Mouse (Mus musculus): Measurements from ENCODE around the gene Lrrc45. TPM values are rescaled to one million over a fixed set of nuclear protein-coding genes. Genes with fewer than 3 reads are reported as not detected.

Lrrc45 gene
- total and polyA plus RNA-seq, 3 experiments, result 31.0 to 45.1 TPM; not detected in 1

GRCm38 (mm10) chr11:120714546-120714945 lies 821 bp downstream of the Lrrc45 start:
- Histone ChIP-seq H3K9me3 (replicated peaks; ENCODE audit: insufficient read depth, low read length) (no peaks in the 10 kb centered on the region), H3K79me2 (ENCODE audit: control insufficient read depth, insufficient read depth, low read length, poor library complexity) (peaks cover 17% of the 10 kb centered on the region), H3K4me1 (ENCODE audit: control insufficient read depth in 1 of 2, insufficient read depth in 2 of 2, low read length in 2 of 2) (peaks cover 0 to 8% of the 10 kb centered on the region in 2 experiments; a peak in 3 of 4 replicates), H3K9ac (ENCODE audit: control insufficient read depth, low read depth, low read length, poor library complexity, severe bottlenecking) (peak overlapping the region; percentile 81), H3K36me3 (ENCODE audit: control insufficient read depth in 1 of 2, insufficient read depth in 2 of 2, low read length in 2 of 2) (peaks cover 0 to 2% of the 10 kb centered on the region in 2 experiments; a peak in 1 of 4 replicates), H3K4me3 (ENCODE audit: control insufficient read depth in 1 of 2, insufficient read depth in 1 of 2, low read depth in 2 of 2, low read length in 2 of 2) (peak overlapping the region; percentile 66 to 73), H3K27ac (ENCODE audit: control insufficient read depth, low read depth, low read length) (peak overlapping the region; percentile 15; the same call in 1 of the 2 replicates), H3K27me3 (ENCODE audit: control insufficient read depth in 1 of 2, insufficient read depth in 2 of 2, low read length in 2 of 2) (no peaks in the 10 kb centered on the region)
- no peak for TF ChIP-seq E2F4 (IDR thresholded peaks at IDR 0.05; ENCODE audit: borderline replicate concordance, low read depth, low read length)
- TF ChIP-seq GATA1 (IDR thresholded peaks at IDR 0.05; ENCODE audit: low read depth, low read length), result 0 out of 2 replicates have a peak, but pooled peaks have one; percentile 15
- peak; percentile 18; the same call in 1 of the 2 replicates for TF ChIP-seq MXI1 (IDR thresholded peaks at IDR 0.05; ENCODE audit: low read depth, low read length)
- TF ChIP-seq ETS1 (IDR thresholded peaks at IDR 0.05; ENCODE audit: low read depth, low read length), result 0 out of 2 replicates have a peak, but pooled peaks have one; percentile 22
- no peak for TF ChIP-seq MEF2A (IDR thresholded peaks at IDR 0.05; ENCODE audit: extremely low read depth, insufficient replicate concordance, low read depth, low read length, poor library complexity, severe bottlenecking)
- TF ChIP-seq SIN3A (IDR thresholded peaks at IDR 0.05; ENCODE audit: low read length), result 0 out of 2 replicates have a peak, but pooled peaks have one; percentile 19
- peak; percentile 34; the same call in 1 of the 2 replicates for TF ChIP-seq MYC (IDR thresholded peaks at IDR 0.05; ENCODE audit: low read depth, low read length)
- TF ChIP-seq EP300 (IDR thresholded peaks at IDR 0.05; ENCODE audit: low read depth in 1 of 2, low read length in 2 of 2), result peak in 1 of 2 experiments; percentile 39; a peak in 1 of 4 replicates
- TF ChIP-seq MAX (IDR thresholded peaks at IDR 0.05; ENCODE audit: low read length), result peak; percentile 46
- DNase-seq (ENCODE audit: low read depth, low spot score), result peak; percentile 65

GRCm38 (mm10) chr11:120715131-120715530 lies 1.4 kb downstream of the Lrrc45 start:
- Histone ChIP-seq H3K79me2 (ENCODE audit: control insufficient read depth, insufficient read depth, low read length, poor library complexity) (peaks cover 17% of the 10 kb centered on the region), H3K4me3 (ENCODE audit: control insufficient read depth in 1 of 2, insufficient read depth in 1 of 2, low read depth in 2 of 2, low read length in 2 of 2) (no peak overlapping the region), H3K27me3 (ENCODE audit: control insufficient read depth in 1 of 2, insufficient read depth in 2 of 2, low read length in 2 of 2) (no peaks in the 10 kb centered on the region), H3K9me3 (replicated peaks; ENCODE audit: insufficient read depth, low read length) (no peaks in the 10 kb centered on the region), H3K36me3 (ENCODE audit: control insufficient read depth in 1 of 2, insufficient read depth in 2 of 2, low read length in 2 of 2) (peaks cover 0 to 2% of the 10 kb centered on the region in 2 experiments; a peak in 1 of 4 replicates), H3K9ac (ENCODE audit: control insufficient read depth, low read depth, low read length, poor library complexity, severe bottlenecking) (peak overlapping the region; percentile 81), H3K27ac (ENCODE audit: control insufficient read depth, low read depth, low read length) (no peak overlapping the region), H3K4me1 (ENCODE audit: control insufficient read depth in 1 of 2, insufficient read depth in 2 of 2, low read length in 2 of 2) (peaks cover 0 to 8% of the 10 kb centered on the region in 2 experiments; a peak in 3 of 4 replicates)
- no peak for DNase-seq (ENCODE audit: low read depth, low spot score)
- TF ChIP-seq SIN3A (IDR thresholded peaks at IDR 0.05; ENCODE audit: low read length) (no peak), ZNF384 (IDR thresholded peaks at IDR 0.05; ENCODE audit: low read depth, low read length) (no peak), ZMIZ1 (IDR thresholded peaks at IDR 0.05; ENCODE audit: low read depth, low read length) (no peak), MYB (IDR thresholded peaks at IDR 0.05; ENCODE audit: low read depth, low read length) (no peak), MEF2A (IDR thresholded peaks at IDR 0.05; ENCODE audit: extremely low read depth, insufficient replicate concordance, low read depth, low read length, poor library complexity, severe bottlenecking) (no peak), BHLHE40 (IDR thresholded peaks at IDR 0.05; ENCODE audit: borderline replicate concordance, low read depth, low read length) (no peak), POLR2A (IDR thresholded peaks at IDR 0.05; ENCODE audit: control insufficient read depth in 1 of 2, insufficient read depth in 1 of 2, low read depth in 1 of 2, low read length in 2 of 2, poor library complexity in 1 of 2) (no peak)

Data from MEL (cell line).